Mouse (Mus musculus) thymus, postnatal 4 days (tissue): ENCODE data around the gene Crot.
"Not testable (repeated sequence)": the region's sequence is repeated elsewhere in the genome, so short reads cannot be mapped to it uniquely, and the experiment has no call there.

ENCODE experiments used
- DNase-seq: peaks from one replicate; pipeline ENCODE4 v3.0.0; 2021

Crot gene

DNA sequence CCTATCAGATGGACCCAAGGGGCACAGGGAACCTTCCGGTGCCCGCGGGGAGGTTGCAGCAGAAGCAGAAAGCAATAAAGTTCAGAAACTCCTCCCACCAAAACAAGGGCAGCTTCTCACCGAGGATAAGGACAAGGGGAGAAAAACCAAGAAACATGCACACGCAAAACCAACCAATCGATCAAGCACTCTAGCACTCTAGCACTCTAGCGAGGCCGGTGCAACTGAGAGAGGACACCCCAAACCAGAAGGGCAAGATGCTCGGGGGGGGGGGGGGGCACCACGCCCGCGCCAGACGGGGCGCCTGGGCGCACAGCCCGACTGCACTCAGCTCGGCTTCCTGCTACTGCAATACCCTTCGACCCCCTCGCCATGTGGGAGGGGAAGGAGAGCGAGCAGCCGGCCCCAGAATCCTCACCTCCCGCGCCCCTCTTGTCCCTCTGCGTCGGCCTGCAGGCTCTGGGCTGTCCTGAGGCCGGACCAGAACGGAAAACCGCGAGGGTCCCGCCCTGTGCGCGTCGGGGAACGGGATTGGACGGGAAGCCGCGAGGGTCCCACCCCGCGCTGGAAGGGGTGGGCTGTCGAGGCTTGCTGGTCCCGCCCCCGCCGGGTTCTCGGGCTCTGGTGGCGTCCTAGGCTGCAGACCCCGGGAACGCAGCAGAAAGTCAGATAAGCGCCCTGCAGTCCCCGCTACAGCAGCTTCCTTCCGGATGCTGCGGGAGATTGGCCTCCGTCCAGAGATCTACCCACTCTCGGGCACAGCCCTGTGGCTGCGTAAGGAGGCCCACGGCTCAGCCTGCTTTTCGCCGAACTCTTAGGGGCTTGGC is at the start of gene Crot:
Gene Crot (minus strand): TSS at position 639 of the 827 bp plus-strand sequence.
- DNase-seq = peak; percentile 95

DNA sequence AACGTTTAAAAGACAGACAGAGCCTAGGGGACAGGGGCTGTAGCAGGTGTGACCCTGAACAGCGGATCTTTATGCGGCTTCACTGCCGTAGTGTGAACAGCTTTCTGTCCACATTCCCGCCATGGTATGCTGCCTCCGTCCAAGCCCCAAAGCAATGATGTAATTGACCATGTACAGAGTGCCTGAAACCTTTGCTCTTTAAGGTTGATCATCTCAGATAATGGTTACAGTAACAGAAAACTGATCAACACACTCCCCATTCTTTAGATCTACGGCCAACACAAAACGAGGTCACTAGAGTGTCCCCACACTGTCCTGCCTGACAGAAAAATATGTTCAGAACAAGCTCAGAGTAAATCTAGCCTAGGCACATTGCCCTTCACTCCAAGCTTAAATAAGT is 48.8 kb upstream of the Crot start:
- no peak for DNase-seq

DNA sequence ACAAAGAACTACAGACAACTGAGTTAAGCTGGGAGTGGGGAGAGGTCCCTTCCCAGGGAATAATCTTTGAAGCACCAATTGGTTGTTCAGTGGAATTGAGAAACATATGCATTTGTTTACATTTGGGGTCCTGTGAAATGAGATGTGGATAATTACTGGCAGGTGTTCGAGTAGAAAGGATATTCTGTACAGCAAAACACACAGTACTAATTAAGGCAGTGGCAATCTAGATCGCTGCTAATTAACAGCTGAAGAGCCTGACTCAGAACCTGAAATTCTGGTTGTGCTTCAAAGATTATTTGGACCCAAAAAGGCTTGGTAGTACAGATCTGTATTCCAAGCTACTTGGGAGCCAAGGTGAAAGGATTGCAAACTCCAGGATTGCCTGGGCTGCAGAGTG is 47.7 kb upstream of the Crot start:
- no peak for DNase-seq

DNA sequence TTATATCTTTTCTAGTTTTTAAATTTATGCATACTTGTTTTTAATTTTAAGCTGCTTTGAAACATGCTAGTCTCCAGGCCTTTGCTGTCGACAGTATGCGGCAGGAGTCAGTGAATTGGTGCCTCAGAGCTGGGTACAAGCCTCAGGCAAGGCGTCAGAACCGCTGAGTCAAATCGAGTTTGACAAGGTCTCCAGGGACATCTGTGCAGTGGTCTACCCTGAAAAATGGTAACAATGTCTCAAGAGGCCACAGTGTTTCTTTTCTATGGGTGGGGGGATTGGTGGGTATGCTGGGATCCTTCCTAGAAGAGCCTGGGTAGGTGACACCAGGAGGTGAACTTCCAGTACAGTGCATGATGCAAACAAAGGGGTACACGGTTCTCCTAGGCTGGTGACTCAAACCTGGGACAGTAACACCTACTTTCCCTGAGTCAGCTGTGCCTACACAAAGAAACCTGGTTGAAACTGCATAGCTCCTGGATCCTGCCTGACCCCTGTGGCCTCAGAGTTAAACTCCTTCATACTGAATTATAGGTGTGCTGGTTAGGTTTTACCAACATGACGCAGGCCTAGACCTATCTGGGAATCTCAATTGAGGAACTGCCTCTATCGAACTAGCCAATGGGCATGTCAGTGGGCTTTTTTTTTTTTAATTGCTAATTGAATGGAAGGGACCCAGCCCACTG is 46.6 kb upstream of the Crot start:
- no peak for DNase-seq

DNA sequence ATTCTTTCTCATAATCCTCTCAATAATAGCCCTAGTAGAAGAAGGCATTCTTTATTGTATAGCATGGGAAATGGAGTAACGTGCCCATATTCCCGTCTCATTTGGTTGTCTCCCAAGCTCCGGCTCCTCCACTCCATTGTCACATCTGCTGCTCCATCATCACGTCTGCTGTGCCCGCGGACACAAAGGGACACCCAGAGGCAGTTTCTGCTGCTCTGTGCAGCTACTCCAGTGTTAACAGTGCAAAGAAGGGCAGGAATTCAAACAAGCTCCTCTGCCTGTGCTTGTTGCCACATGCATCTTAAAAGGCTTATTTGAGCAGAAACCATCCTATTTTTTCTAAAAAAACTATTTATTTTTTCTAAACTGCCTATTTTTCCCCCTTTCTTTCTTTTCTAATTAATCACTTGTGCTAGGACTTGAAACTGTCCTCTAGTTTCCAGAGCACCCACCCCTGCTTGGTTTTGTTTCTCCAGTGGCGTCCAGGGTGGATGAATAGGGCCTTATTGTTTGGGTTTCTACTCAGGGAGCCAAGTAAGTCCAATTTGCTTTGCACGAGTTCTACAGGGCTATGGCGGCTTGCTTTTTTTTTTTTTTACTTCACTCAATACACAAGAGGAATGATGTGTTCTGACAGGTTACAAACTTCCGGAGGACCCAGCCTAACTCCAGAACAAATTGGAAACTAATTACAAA is 45.7 kb upstream of the Crot start:
- DNase-seq = no peak

DNA sequence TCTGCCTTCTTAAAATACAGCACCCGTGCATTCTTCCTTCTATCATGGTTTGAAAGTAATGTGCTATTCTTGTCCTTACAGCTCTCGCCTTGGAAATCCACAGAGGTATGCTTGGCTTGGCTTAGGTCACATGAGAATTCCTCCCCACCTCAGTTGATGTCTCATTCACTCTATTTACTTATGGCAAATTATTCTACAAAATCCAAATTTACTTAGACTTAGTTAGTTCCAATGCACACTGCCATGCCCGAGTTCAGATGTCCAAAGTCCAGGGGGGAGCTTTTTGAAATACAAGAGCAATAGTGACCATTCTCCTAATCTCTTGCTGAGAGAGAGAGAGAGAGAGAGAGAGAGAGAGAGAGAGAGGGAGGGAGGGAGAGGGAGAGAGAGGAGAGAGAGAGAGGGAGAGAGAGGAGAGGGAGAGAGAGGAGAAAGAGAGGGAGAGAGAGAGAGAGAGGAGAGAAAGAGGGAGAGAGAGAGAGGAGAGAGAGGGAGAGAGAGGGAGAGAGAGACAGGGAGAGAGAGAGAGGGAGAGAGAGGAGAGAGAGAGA is 43.6 kb upstream of the Crot start:
- no peak for DNase-seq

DNA sequence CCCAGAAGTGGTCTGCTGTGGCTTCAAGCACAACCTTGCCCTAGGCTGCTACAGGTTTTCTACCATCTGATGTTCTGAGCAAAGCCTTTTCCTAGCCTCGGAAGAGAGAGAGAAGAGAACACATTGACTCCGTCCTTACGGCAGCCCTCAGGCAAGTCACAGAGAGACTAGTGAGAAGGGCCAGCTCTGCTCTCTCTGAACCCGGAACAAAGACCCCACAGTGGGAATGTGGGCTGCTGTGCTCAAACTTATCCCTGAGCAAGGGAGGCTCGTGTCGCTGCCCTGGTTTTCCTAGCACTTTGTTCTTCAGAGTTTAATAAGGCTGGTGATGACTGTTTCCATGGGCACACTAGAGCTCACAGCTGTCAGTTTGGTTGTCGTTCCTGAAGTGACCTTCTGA is 42.9 kb upstream of the Crot start:
- DNase-seq = no peak

DNA sequence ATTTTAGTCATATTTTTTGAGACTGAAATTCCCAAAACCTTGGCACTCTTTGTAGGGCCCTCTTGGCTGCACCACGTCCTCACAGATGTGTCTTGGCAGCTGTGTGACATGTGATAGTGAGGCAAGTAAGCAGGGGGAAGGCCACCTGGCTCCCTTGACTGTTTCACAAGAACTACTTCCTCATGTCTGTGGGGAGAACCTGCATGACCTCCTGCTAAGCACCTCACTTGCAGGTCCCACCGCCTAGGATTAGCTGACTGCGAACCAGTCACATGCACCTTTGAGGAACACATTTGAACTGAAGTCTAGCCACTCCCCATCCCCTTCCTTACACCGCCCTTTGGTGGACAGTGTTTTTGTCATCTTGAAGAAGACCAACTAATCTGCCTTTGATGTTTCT is 40.2 kb upstream of the Crot start:
- DNase-seq = peak; percentile 46

DNA sequence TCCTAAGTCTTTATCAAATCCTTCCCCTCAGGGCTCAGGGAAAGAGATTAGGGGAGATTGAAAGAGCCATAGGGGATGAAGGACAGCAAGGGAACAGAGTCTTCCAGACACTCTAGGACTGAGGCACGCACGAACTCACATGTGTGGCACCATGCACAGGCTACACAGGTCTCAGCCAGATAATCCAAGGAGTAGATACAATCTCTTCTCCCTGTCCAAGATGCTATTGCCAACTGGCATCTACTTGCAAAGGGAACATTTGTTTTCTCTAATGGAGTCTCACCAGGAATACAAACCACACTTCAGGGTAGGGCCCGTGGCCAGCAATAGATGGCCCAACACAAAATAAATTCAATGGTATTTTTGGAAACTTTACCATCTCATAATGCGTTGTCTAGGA is 38.3 kb upstream of the Crot start:
- DNase-seq = no peak

DNA sequence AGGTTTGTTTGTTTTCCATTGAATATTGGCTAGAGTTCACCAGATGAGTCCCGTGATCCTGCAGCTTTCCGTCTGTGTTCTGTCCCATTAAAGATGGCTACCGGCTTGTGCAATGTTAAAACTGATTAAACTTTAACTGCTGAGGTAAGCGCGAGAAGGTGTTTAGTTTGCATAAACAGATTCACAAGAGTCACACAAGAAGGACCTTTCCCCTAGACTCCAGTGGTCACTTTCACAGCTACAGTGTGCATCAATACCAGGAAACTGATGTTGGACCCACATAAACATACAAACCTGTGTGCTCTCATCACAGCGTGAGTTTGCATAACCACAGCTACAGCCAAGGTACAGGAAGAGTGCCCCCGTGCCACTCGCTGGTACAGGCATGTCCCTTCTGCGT is 37.4 kb upstream of the Crot start:
- no peak for DNase-seq

DNA sequence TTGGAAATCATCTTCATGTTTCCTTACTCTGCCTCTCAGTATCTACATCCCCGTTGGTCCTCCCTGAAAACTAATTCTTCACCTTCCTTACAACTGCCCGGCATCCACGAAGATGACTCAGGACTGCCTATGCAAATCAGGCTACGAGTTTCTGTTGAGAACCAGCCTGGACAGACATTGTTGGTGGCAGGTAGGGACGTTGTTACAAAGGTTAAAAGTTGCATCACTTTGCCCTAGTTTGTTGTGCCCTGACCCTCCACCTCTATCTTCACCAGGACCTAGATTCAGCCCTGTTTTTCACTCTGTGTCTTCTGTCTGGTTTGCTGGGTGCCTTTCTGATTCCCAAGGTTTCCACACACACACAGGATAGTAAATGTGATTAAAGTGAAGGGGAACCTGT is 36.7 kb upstream of the Crot start:
- no peak for DNase-seq

DNA sequence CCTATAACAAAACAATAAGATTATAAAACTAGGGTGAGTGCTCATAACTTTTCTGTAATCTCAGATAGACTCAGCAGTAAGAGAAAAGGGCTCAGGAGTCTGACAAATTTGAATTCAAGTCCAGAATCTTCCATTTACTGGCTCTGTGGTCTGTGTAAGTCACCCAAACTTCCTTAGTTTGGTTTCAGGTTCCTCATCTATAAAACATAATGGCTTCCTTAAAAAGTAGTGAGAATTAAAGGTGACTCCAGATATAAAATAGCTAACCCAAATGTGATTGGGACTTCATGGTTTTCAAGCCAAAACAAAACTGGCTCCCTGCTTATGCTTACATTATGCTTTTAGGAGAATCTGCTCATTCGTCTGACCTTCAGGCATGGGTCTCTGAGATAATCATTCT is 35.5 kb upstream of the Crot start:
- no peak for DNase-seq

DNA sequence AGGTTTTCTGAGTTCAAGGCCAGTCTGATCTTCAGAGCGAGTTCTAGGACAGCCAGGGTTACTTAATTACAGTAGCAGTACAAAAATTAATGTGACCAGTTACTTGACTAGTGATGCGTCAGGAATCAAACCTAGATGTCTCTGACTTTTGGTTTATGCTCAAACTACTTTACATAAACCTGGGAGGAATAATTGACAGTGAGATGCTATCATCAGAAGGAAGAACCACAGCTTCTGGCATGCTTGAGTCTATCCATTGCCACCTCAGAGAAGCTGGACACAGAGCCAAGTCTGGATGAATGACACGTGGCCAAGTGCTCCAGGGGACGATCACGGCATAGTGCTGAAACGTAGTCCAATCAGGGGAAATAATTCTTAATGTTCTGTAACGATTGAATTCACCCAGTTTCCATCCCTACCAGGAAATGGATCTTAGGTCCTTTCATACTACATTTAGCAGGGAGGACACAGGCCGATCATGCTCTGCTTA is 35.0 kb upstream of the Crot start:
- DNase-seq = no peak

DNA sequence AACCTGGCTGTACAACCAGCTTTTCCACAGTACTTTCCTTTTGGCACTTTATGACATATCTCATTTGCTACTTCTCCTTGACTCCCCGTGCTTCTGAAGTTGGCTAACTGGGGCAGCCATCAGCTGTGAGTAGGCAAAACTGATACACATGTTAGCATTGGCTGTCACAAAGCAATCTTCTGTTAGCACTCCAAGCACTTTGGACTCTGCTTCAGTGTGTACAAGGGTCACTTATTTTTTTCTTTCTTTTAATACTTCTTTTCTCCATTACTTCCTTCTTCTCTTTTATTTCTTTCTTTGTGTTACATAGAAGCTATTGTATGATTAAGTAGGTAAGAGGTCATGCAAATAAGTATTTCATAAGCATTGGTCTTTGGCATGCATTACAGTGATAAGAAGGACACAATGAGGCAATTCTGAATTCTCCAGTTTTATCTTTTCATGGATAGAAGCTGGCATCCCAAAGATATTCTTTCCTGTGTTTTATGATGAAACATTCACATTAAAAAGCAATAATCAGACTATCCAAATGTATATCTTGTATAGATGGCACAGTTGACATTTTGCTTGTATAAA is 31.2 kb upstream of the Crot start:
- no peak for DNase-seq

DNA sequence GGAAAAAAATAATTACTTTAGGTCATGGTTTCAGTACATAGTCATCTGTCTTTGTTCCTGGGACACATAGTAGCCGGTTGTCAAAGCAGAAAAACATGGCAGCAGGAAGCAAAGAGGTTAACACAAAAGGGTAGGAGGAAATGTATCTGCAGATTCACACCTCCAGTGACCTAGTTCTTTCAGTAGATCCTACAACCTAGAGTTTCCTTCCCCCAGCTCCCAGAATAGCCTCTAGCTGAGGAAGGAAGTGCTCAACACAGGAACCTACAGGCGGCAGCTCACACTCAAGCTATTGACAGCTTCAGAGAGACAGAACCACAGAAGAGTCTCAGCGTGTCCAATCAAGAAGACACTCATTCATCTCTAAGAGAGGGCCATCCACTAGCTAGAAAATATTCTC is 18.2 kb upstream of the Crot start:
- peak; percentile 42 for DNase-seq

DNA sequence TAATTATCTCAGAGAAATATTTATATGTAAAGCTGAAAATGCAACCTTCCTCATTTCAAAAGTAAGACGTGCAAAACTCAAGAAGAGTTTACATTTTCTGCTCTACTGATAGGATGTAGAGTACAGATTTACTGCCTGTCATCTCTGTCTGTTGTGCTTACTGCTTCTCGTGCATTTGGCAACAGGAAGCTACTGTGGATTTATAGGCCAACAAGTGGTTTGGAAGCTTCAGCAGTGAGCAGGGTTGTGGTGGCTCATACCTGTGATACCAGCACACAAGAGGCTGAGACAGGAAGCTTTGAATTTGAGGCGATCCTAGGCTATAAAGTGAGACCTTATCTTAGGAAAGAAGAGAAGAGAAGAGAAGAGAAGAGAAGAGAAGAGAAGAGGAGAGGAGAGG is 17.6 kb upstream of the Crot start:
- peak; percentile 26 for DNase-seq

DNA sequence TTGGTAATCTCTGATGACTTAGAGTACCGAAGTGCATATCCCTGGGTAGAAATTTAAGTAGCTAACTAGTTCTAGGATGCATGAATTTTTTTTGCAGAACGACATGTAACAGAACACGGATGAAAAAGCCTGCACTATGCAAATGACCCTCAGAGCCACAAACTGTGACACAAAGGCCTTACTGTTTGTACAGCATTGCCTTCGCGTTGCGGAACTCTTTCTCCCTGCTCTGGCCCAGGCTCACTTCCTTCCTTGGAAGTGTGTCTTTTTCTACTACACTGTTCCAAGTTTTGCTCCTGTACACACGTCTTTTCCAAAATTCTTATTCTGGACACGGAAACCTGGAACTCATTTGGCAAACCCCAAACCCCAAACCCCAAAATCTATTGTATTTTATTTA is 14.2 kb upstream of the Crot start:
- DNase-seq = no peak

DNA sequence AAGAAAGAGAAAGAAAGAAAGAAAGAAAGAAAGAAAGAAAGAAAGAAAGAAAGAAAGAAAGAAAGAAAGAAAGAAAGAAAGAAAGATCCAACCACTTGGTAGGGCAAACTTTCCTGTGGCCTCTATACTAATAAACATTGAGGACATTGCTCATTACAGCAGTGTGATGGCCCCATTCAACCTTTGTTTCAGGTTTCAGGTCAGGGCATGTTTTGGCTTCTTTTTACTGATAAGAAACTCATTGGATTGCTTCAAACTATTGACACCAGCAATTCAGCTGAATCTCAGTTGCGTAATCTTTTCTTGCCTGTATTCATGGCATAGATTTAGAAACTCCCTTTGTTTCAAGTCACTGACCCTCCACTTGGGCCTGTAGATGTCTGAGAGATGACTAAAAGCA is 13.0 kb upstream of the Crot start:
- no peak for DNase-seq

DNA sequence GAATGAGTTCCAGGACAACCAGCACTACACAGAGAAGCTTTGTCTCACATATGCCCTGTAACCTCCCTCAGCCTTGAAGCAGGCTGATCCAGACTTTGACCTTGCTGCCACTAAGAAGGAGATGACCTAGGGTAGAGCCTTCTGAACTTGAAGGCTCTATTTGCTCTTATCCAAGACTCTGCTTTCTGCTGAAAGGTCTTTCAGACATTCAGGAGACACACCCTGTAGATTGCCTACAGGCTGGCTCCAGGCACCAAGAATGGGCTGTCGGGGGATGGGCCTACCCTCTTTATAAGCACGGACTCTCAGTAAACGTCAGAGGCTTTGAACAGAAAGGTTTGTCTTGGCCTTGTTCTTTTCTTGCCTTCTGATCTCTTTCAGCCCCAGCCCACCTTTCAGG is 9.5 kb upstream of the Crot start:
- DNase-seq = not testable (repeated sequence)

DNA sequence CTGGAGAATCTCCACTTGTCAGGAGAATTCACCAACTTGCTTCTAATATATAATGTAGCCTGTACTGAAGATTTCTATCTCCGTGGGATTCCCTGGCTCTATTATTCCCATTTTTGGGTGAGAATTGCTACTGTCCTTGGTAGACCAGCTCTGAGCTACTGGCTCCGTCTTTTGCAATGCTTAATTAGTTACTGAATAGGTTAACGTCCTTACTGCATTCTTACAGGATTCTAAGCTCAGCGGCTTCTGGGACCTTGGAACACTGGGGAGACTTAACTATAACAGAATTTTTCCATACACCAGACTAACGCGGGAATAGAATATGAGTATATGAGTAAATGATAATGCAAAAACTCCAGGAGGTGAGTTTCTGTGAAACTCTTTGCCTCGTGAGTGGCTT is 2.9 kb upstream of the Crot start:
- not testable (repeated sequence) for DNase-seq

DNA sequence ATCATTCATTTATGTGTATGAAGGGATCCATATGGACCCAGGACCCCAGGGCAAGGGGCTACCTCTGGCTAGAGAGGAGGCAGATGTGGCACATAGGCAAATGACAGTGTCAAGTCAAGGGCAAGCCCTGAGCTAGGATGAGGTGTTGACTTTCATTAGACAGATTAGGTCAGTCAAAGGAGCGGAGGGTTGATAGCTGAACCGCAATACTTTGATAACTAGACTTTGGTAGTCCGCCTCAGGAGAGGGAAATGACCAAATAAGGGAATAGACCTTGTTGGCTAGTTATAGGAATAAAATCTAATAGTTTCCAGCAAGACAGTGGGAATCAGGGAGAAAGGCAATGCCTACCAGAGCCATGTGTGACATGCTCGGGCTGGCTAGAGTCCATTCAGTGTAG is 2.0 kb upstream of the Crot start:
- no peak for DNase-seq

DNA sequence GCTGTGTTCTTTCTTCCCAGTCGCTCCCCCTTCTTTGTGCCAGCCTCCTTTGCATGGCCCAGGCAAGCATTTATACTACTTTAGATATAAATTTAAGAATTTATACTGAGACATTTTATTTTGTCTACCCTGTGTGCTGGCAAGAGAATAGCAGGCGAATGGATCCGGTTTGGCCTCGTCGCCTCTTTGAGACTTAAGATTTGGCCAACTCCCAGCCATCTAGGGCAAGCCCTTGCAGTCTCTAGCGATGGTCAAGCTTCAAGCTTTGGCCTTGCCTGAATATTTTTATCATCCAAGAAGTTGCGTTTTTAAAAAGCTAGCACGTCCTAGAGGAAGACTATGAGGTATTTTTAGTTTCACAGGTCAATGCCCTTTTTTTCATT is 380 bp upstream of the Crot start:
- no peak for DNase-seq

DNA sequence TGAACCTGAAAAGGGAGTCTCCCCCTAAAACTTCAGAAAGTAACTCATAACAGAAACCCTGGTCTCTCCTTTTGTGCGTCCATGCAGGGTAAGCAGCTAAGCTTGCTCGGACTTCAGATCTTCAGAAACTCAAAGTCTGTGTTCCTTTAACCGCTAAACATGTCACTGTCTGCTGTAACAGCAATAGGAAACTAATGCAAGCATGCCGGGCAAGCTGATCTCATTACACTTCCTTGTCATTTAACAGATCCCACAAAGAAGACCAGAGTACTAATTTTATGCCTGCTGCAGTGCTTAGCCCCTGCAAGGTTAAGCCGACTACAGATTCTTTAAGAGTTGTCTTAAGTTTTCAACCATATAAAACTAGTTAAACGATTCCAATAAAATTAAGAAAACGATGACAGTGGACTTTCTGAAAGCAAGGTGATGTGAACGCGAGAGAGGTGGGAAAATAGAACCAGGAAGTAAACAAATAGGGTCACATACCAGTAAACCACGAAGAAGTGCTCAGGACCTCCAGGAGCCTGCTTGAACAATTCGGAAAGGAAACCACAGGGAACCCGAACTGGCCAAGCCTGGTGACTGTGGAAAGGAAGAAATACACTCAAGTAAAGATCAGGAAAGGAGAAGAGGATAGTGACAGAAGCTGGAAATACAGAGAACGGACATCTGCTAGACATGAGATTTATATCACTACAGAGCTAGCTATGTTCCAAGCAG is 998 bp downstream of the Crot start:
- peak; percentile 18 for DNase-seq
